Mouse (Mus musculus) stomach, postnatal 0 days (tissue): ENCODE measurements around the gene Sox2. TPM values are rescaled to one million over a fixed set of nuclear protein-coding genes. Genes with fewer than 3 reads are reported as not detected.

ENCODE experiments used
- ATAC-seq: fragments of 200-750 bp; cut with Nextera tagmentation; 2 replicates; pipeline ENCODE4 v1.8.0; 2017; ENCODE audit not compliant: low FRiP score, low TSS enrichment
- DNase-seq: peaks from one replicate; pipeline ENCODE4 v3.0.0-alpha.2; 2016; ENCODE audit warnings: low spot score
- H3K27ac ChIP-seq: fragments of 300-500 bp; sonication (generic); replicated peaks from 2 replicates; pipeline ENCODE4 v1.5.1; 2014; ENCODE audit warnings: mild to moderate bottlenecking, control low read depth
- H3K27me3 ChIP-seq: fragments of 300-500 bp; sonication (generic); 2 replicates; pipeline ENCODE4 v1.6.1; 2014; ENCODE audit warnings: low read length; ENCODE audit not compliant: control insufficient read depth, insufficient read depth
- H3K36me3 ChIP-seq: fragments of 300-500 bp; sonication (generic); 2 replicates; pipeline ENCODE4 v1.6.1; 2014; ENCODE audit warnings: low read length, mixed read lengths; ENCODE audit not compliant: control insufficient read depth, insufficient read depth
- H3K4me1 ChIP-seq: fragments of 300-500 bp; sonication (generic); replicated peaks from 2 replicates; pipeline ENCODE4 v1.6.1; 2014; ENCODE audit warnings: antibody characterized with exemption; ENCODE audit not compliant: control insufficient read depth, insufficient read depth
- H3K4me2 ChIP-seq: fragments of 300-500 bp; sonication (generic); replicated peaks from 2 replicates; pipeline ENCODE4 v1.6.1; 2014; ENCODE audit warnings: low read depth, mild to moderate bottlenecking, control low read depth, moderate library complexity
- H3K4me3 ChIP-seq: fragments of 300-500 bp; sonication (generic); 2 replicates; pipeline ENCODE4 v1.5.1; 2014; ENCODE audit warnings: low read depth, low read length, control low read depth
- H3K9ac ChIP-seq: fragments of 300-500 bp; sonication (generic); 2 replicates; pipeline ENCODE4 v1.6.1; 2014; ENCODE audit warnings: mild to moderate bottlenecking, low read length, control low read depth, mixed read lengths
- H3K9me3 ChIP-seq: fragments of 300-500 bp; sonication (generic); 2 replicates; pipeline ENCODE4 v1.6.1; 2016; ENCODE audit warnings: low read length; ENCODE audit not compliant: control insufficient read depth
- CTCF ChIP-seq: IDR thresholded peaks from 2 replicates; pipeline ENCODE4 v1.5.1; 2016; ENCODE audit warnings: antibody characterized with exemption, low read depth, mild to moderate bottlenecking, moderate library complexity
- EP300 ChIP-seq: optimal IDR thresholded peaks from 2 replicates; pipeline ENCODE3; 2016; ENCODE audit warnings: antibody characterized with exemption
- WGBS: fragments of 180-500 bp; shearing (Covaris S2); extraction: QIAGEN DNeasy Blood & Tissue Kit; methylation state at CpG from one replicate; pipeline ENCODE4 v1.1.7; 2014; 5-methylcytosine and 5-hydroxymethylcytosine counted together
- polyA plus RNA-seq: library from polyadenylated mRNA; unstranded; fragments of >200 nt; fragmentation: Nextera tagmentation; extraction: Ambion mirVana; gene quantifications from 2 replicates; pipeline ENCODE4 v1.2.1, GENCODE M21; 2015

The Sox2 gene
- polyA plus RNA-seq, 1 experiment from 2014 or later: 14.7 TPM

GRCm38 (mm10) chr3:34624721-34625270, 25.4 kb upstream of the Sox2 start:
- Histone ChIP-seq H3K4me2 (no peak overlapping the region), H3K4me3 (no peak overlapping the region), H3K9me3 (no peaks in the 10 kb centered on the region), H3K27me3 (no peaks in the 10 kb centered on the region), H3K36me3 (no peaks in the 10 kb centered on the region), H3K4me1 (no peaks in the 10 kb centered on the region), H3K27ac (no peak overlapping the region), H3K9ac (no peak overlapping the region)
- TF ChIP-seq EP300 (no peak), CTCF (no peak)
- DNase-seq (no peak), ATAC-seq (no peak)
- 82% methylated on average over 16 of the region's 16 CpGs for WGBS

GRCm38 (mm10) chr3:34626521-34626920, 23.7 kb upstream of the Sox2 start:
- Histone ChIP-seq H3K4me3 (no peak overlapping the region), H3K4me2 (no peak overlapping the region), H3K9me3 (no peaks in the 10 kb centered on the region), H3K36me3 (no peaks in the 10 kb centered on the region), H3K27ac (no peak overlapping the region), H3K4me1 (no peaks in the 10 kb centered on the region), H3K9ac (no peak overlapping the region), H3K27me3 (no peaks in the 10 kb centered on the region)
- no peak for TF ChIP-seq EP300
- no peak for TF ChIP-seq CTCF
- ATAC-seq (no peak), DNase-seq (no peak)
- WGBS: 66% methylated on average over 8 of the region's 8 CpGs

GRCm38 (mm10) chr3:34630031-34630430, 20.2 kb upstream of the Sox2 start:
- 66% methylated on average over 8 of the region's 8 CpGs for WGBS
- no peak overlapping the region for H3K9ac ChIP-seq
- no peaks in the 10 kb centered on the region for H3K9me3 ChIP-seq
- no peak for ATAC-seq
- H3K4me1 ChIP-seq: no peaks in the 10 kb centered on the region
- no peaks in the 10 kb centered on the region for H3K27me3 ChIP-seq
- H3K27ac ChIP-seq: no peak overlapping the region
- H3K4me2 ChIP-seq: no peak overlapping the region
- no peak overlapping the region for H3K4me3 ChIP-seq
- no peak for DNase-seq
- no peaks in the 10 kb centered on the region for H3K36me3 ChIP-seq
- TF ChIP-seq CTCF: no peak
- no peak for TF ChIP-seq EP300

- DNase-seq (no peak), ATAC-seq (no peak)
- Histone ChIP-seq H3K4me3 (no peak overlapping the region), H3K9me3 (no peaks in the 10 kb centered on the region), H3K36me3 (no peaks in the 10 kb centered on the region), H3K9ac (no peak overlapping the region), H3K27me3 (no peaks in the 10 kb centered on the region), H3K4me2 (no peak overlapping the region), H3K27ac (no peak overlapping the region), H3K4me1 (no peaks in the 10 kb centered on the region)
- 31% methylated on average over 1 of the region's 1 CpGs for WGBS
- no peak for TF ChIP-seq CTCF
- no peak for TF ChIP-seq EP300
Measured at GRCm38 (mm10) chr3:34630736-34631135, 19.5 kb upstream of the Sox2 start.

- WGBS: 69% methylated on average over 6 of the region's 6 CpGs
- no peak overlapping the region for H3K9ac ChIP-seq
- DNase-seq (no peak), ATAC-seq (no peak)
- TF ChIP-seq CTCF (no peak), EP300 (no peak)
- no peak overlapping the region for H3K27ac ChIP-seq
- H3K4me2 ChIP-seq: no peak overlapping the region
- H3K36me3 ChIP-seq: no peaks in the 10 kb centered on the region
- peaks cover 10% of the 10 kb centered on the region; the same call in 1 of the 2 replicates for H3K27me3 ChIP-seq
- H3K4me1 ChIP-seq: no peaks in the 10 kb centered on the region
- no peaks in the 10 kb centered on the region for H3K9me3 ChIP-seq
- no peak overlapping the region for H3K4me3 ChIP-seq
Measured at GRCm38 (mm10) chr3:34636958-34637357, 13.2 kb upstream of the Sox2 start.

GRCm38 (mm10) chr3:34637481-34637880, 12.7 kb upstream of the Sox2 start:
- H3K9ac ChIP-seq: no peak overlapping the region
- WGBS: 43% methylated on average over 5 of the region's 5 CpGs
- H3K27ac ChIP-seq: no peak overlapping the region

More at GRCm38 (mm10) chr3:34637481-34637880, 12.7 kb upstream of the Sox2 start:
- no peak overlapping the region for H3K4me2 ChIP-seq
- H3K4me3 ChIP-seq: no peak overlapping the region
- peaks cover 13% of the 10 kb centered on the region; the same call in 1 of the 2 replicates for H3K27me3 ChIP-seq
- no peak for TF ChIP-seq CTCF
- no peak for TF ChIP-seq EP300
- no peaks in the 10 kb centered on the region for H3K36me3 ChIP-seq
- no peaks in the 10 kb centered on the region for H3K9me3 ChIP-seq
- DNase-seq: no peak
- no peak for ATAC-seq
- H3K4me1 ChIP-seq: no peaks in the 10 kb centered on the region
